Mouse (Mus musculus) heart, postnatal 0 days (tissue): ENCODE data around the gene Gpx4. TPM values are rescaled to one million over a fixed set of nuclear protein-coding genes. Genes with fewer than 3 reads are reported as not detected.
A peak's percentile ranks its signal among the peaks of the same experiment; 100 is the strongest.
"Not testable (repeated sequence)": the region's sequence is repeated elsewhere in the genome, so short reads cannot be mapped to it uniquely, and the experiment has no call there.

ENCODE experiments used
- ATAC-seq: fragments of 200-750 bp; cut with Nextera tagmentation; 2 replicates; pipeline ENCODE4 v1.8.0; 2017; ENCODE audit warnings: low read depth, moderate number of reproducible peaks, moderate library complexity; ENCODE audit not compliant: insufficient read depth
- DNase-seq: peaks from one replicate; pipeline ENCODE4 v3.0.0-alpha.2; 2016; ENCODE audit warnings: low spot score
- H3K27ac ChIP-seq: fragments of 300-500 bp; sonication (generic); 2 replicates; pipeline ENCODE4 v1.5.1; 2014; ENCODE audit warnings: low read depth, mild to moderate bottlenecking
- H3K27me3 ChIP-seq: fragments of 300-500 bp; sonication (generic); 2 replicates; pipeline ENCODE4 v1.6.1; 2014; ENCODE audit warnings: low read length, mixed read lengths; ENCODE audit not compliant: control insufficient read depth, insufficient read depth
- H3K36me3 ChIP-seq: fragments of 300-500 bp; sonication (generic); replicated peaks from 2 replicates; pipeline ENCODE4 v1.6.1; 2014; ENCODE audit warnings: low read length, mixed read lengths; ENCODE audit not compliant: control insufficient read depth, insufficient read depth
- H3K4me1 ChIP-seq: fragments of 300-500 bp; sonication (generic); 2 replicates; pipeline ENCODE4 v1.6.1; 2014; ENCODE audit warnings: antibody characterized with exemption; ENCODE audit not compliant: control insufficient read depth, insufficient read depth
- H3K4me2 ChIP-seq: fragments of 300-500 bp; sonication (generic); 2 replicates; pipeline ENCODE4 v1.6.1; 2014; ENCODE audit warnings: low read depth, mild to moderate bottlenecking, low read length, moderate library complexity
- H3K4me3 ChIP-seq: fragments of 300-500 bp; sonication (generic); 2 replicates; pipeline ENCODE4 v1.5.1; 2014; ENCODE audit warnings: low read depth, low read length
- H3K9ac ChIP-seq: fragments of 300-500 bp; sonication (generic); replicated peaks from 2 replicates; pipeline ENCODE4 v1.6.1; 2014; ENCODE audit warnings: low read depth, low read length, mixed read lengths
- H3K9me3 ChIP-seq: fragments of 300-500 bp; sonication (generic); replicated peaks from 2 replicates; pipeline ENCODE4 v1.6.1; 2016; ENCODE audit warnings: low read length; ENCODE audit not compliant: control insufficient read depth
- CTCF ChIP-seq: IDR thresholded peaks from 2 replicates; pipeline ENCODE4 v1.5.1; 2016; ENCODE audit warnings: antibody characterized with exemption, control low read depth, low read depth
- EP300 ChIP-seq: IDR thresholded peaks from 2 replicates; pipeline ENCODE4 v1.6.1; 2016; ENCODE audit warnings: antibody characterized with exemption, low read depth
- WGBS: fragments of 180-500 bp; shearing (Covaris S2); extraction: QIAGEN DNeasy Blood & Tissue Kit; methylation state at CpG from one replicate; pipeline ENCODE4 v1.1.7; 2014; 5-methylcytosine and 5-hydroxymethylcytosine counted together
- polyA plus RNA-seq: library from polyadenylated mRNA; unstranded; fragments of >200 nt; fragmentation: Nextera tagmentation; extraction: Ambion mirVana; gene quantifications from 2 replicates; pipeline ENCODE4 v1.2.1, GENCODE M21; 2015
- total RNA-seq: library from RNA; depleted of rRNA; stranded (reverse); fragments of >200 nt; gene quantifications from 2 replicates; pipeline ENCODE4 v1.2.3, GENCODE M21; 2014; ENCODE audit warnings: low replicate concordance

Gene Gpx4
- total and polyA plus RNA-seq, 2 experiments from 2014 or later = 500 to 874 TPM

DNA sequence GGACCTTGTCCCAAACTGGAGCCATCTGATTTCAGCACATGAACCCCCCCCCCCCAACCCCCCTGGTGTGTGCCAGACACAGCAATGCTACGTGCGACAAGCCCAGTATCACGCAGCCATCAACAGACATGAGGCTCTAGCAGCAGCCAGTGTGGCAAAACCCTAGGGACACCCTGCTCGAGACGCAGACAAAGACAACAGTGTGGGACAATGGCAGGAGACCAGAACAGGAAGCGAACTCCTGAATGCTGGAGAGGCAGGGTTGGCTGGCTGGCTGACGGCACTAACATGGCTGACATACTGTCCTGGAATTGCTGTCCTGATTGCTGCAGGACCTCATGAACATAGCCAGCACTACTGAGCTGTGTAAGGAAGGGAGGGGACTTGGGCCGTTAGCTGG is 11.8 kb upstream of the Gpx4 start:
- H3K4me1 ChIP-seq = peaks cover 28% of the 10 kb centered on the region
- peak overlapping the region; percentile 79 for H3K27ac ChIP-seq
- H3K27me3 ChIP-seq = no peaks in the 10 kb centered on the region
- no peak for DNase-seq
- H3K4me3 ChIP-seq = no peak overlapping the region
- H3K9ac ChIP-seq = no peak overlapping the region
- WGBS = 57% methylated on average over 8 of the region's 8 CpGs
- TF ChIP-seq EP300 (no peak), CTCF (no peak)
- ATAC-seq = no peak
- H3K36me3 ChIP-seq = peaks cover 29% of the 10 kb centered on the region
- no peak overlapping the region for H3K4me2 ChIP-seq
- no peaks in the 10 kb centered on the region for H3K9me3 ChIP-seq

DNA sequence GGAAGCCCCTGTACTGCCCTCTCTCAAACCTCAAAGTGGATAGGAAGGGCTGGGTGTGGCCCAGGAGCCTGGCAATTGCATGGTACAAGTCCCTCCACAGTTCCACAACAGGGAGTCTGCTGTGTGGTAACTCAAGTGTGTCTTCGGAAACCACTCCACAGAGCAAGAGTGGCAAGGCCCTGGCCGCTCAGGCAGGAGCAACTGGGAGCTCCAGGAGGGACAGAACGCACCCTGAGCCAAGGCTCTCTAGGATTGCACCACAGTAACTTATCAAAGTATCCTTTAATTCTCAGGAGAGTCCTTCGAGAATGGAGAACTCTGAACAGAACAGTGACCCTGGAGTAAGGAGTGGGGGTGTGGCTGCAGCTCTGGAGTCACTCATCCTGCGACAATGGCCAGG is 11.3 kb upstream of the Gpx4 start:
- peaks cover 29% of the 10 kb centered on the region for H3K36me3 ChIP-seq
- no peak for ATAC-seq
- no peaks in the 10 kb centered on the region for H3K9me3 ChIP-seq
- H3K4me3 ChIP-seq = no peak overlapping the region
- H3K4me2 ChIP-seq = no peak overlapping the region
- TF ChIP-seq EP300 (no peak), CTCF (no peak)
- peak overlapping the region; percentile 79 for H3K27ac ChIP-seq
- no peaks in the 10 kb centered on the region for H3K27me3 ChIP-seq
- DNase-seq = no peak
- no peak overlapping the region for H3K9ac ChIP-seq
- 78% methylated on average over 5 of the region's 5 CpGs for WGBS
- H3K4me1 ChIP-seq = peaks cover 28% of the 10 kb centered on the region

DNA sequence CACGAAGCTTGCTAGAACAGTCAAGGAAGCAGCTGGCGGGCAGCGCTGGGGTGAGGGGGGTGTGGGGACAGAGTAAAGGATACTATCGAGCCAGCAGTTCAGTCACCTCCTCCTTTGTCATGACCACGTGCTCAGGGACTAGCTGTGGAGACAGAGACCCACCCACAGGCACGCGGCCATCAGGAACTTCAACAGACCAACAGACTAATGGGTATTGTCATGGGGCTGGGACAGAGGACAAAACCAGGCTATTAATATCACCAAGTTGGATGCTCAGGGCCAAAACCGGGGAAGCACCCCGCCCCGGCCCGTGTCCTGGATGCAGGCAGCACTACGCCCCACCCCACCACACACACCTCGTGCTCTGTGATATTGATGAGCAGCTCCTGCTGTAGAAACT is 10.1 kb upstream of the Gpx4 start:
- H3K4me3 ChIP-seq = no peak overlapping the region
- H3K27ac ChIP-seq = no peak overlapping the region
- no peak for TF ChIP-seq EP300
- TF ChIP-seq CTCF = no peak
- peaks cover 29% of the 10 kb centered on the region for H3K36me3 ChIP-seq
- DNase-seq (no peak), ATAC-seq (no peak)
- H3K4me1 ChIP-seq = peaks cover 28% of the 10 kb centered on the region
- no peaks in the 10 kb centered on the region for H3K27me3 ChIP-seq
- H3K4me2 ChIP-seq = no peak overlapping the region
- 80% methylated on average over 13 of the region's 13 CpGs for WGBS
- H3K9me3 ChIP-seq = no peaks in the 10 kb centered on the region
- H3K9ac ChIP-seq = no peak overlapping the region

DNA sequence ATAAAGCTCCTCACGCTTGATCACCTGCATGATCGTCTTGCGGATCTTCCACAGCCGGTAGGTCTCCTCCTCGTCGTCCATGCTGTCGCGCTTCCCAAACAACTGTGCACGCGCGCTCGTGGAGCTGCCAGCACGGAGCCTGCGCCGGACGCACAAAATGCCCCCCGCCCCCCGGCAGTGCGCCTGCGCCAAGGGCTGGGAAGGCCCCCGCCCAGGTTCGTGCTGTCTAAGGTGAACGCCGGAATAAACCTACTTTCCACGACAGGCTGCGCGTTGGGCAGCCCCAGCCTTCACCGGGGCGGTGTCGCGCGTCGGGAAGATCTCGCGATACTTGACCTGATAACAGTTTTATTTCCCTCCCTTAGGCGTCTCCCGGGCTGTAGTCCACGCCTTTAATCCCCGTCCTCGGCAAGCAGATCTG is 7.4 kb upstream of the Gpx4 start, which contains the start of gene Polr2e:
Gene Polr2e (minus strand): TSS at position 237 of the 421 bp plus-strand sequence.
- Histone ChIP-seq H3K9ac (peak within 1 kb of the TSS; percentile 73), H3K4me1 (peaks cover 9% of the 10 kb centered on the region; the same call in 1 of the 2 replicates), H3K4me3 (peak within 1 kb of the TSS; percentile 81), H3K36me3 (peaks cover 29% of the 10 kb centered on the region), H3K9me3 (no peaks in the 10 kb centered on the region), H3K4me2 (peak within 1 kb of the TSS; percentile 88), H3K27me3 (no peaks in the 10 kb centered on the region), H3K27ac (peak within 1 kb of the TSS; percentile 66)
- ATAC-seq = peak; percentile 97
- TF ChIP-seq EP300 (peak; percentile 99), CTCF (no peak)
- WGBS = under 1% methylated on average over 40 of the region's 40 CpGs
- peak; percentile 97 for DNase-seq

DNA sequence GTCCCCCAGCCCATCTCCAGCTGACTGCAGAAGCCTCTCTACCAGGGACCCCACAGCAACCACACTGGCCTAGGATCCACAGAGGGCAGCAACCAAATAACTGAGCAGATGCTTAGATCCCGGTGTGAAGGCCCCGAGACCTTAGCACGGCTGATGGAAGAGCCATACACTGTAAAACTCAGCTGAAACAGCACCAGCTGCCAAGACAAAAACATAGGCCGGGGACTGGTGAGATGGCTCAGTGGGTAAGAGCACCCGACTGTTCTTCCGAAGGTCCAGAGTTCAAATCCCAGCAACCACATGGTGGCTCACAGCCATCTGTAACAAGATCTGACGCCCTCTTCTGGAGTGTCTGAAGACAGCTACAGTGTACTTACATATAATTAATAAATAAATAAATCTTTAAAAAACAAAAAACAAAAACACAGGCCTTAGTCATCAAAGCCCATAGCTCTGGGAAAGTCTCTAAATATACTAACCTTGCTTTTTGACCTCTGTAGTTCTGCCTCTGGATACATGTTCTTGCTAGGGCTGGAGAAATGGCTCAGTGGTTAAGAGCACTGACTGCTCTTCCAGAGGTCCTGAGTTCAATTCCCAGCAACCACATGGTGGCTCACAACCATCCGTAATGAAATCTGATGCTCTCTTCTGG is 5.4 kb upstream of the Gpx4 start:
- not testable (repeated sequence) for DNase-seq, H3K4me2 ChIP-seq, H3K4me3 ChIP-seq, H3K9me3 ChIP-seq, ATAC-seq, H3K27me3 ChIP-seq, H3K9ac ChIP-seq, H3K27ac ChIP-seq, H3K4me1 ChIP-seq
- peaks cover 17% of the 10 kb centered on the region for H3K36me3 ChIP-seq
- 87% methylated on average over 8 of the region's 8 CpGs for WGBS

DNA sequence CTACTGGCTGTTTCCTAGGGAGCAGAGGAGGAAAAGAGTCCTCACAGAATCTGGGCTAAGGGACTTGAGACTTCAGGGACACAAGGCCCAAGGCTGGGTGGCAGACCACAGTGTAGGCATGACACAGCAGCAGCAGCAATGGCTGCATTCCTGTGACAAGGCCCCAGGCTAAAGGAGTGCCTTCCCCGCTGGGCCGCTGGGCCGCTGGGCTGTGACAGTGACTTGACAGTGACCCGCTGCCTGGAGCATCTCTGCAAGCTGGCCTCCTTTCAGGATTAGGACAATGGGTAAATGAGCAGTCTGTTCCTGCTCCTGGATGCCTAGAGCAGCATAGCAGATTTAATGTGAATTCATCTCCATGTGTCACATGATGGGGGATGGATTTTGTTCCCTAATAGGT is 2.9 kb upstream of the Gpx4 start:
- H3K36me3 ChIP-seq = no peaks in the 10 kb centered on the region
- no peak overlapping the region for H3K4me2 ChIP-seq
- no peak for DNase-seq
- H3K9ac ChIP-seq = no peak overlapping the region
- H3K4me3 ChIP-seq = no peak overlapping the region
- no peaks in the 10 kb centered on the region for H3K9me3 ChIP-seq
- WGBS = 62% methylated on average over 4 of the region's 4 CpGs
- ATAC-seq = no peak
- H3K4me1 ChIP-seq = no peaks in the 10 kb centered on the region; the same call in 1 of the 2 replicates
- no peak for TF ChIP-seq CTCF
- H3K27me3 ChIP-seq = no peaks in the 10 kb centered on the region
- H3K27ac ChIP-seq = no peak overlapping the region

DNA sequence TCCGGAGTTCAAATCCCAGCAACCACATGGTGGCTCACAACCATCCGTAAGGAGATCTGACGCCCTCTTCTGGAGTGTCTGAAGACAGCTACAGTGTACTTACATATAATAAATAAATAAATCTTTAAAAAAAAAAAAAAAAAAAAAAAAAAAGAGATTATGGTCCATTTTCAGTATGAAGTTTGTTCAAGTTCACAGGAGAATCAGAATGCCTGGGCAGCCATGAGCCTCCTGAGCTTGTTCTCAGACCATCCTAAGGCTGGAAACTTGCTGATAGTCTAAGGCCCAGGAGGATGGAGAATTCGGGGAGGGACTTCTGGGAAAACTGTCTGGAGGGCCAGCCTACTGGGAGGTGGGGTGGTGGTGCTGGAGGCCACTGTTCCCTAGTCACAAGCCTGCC is 1.6 kb upstream of the Gpx4 start:
- H3K9me3 ChIP-seq, H3K4me3 ChIP-seq, ATAC-seq, H3K4me2 ChIP-seq, H3K27me3 ChIP-seq, H3K27ac ChIP-seq, H3K4me1 ChIP-seq, DNase-seq, H3K9ac ChIP-seq, H3K36me3 ChIP-seq: not testable (repeated sequence)
- 82% methylated on average over 2 of the region's 4 CpGs for WGBS
